Mouse (Mus musculus) ovary, adult 10 weeks (tissue): ENCODE results near the gene Crygb. TPM values are rescaled to one million over a fixed set of nuclear protein-coding genes. Genes with fewer than 3 reads are reported as not detected.

Experiments
- polyA plus RNA-seq: library from polyadenylated mRNA; stranded (reverse); fragments of 350-450 nt; fragmentation: Illumina TruSeq; extraction: RNeasy Lipid Tissue Mini Kit (QIAGEN cat#74804); gene quantifications from one replicate; pipeline ENCODE4 v1.2.3, GENCODE M21; 2014

Gene Crygb
- 1.2 TPM for polyA plus RNA-seq

GRCm38 (mm10) chr1:65082188-65082587, at the start of gene Crygb:
Gene Crygb, minus strand, starts transcription at chr1:65082288.

GRCm38 (mm10) chr1:65122574-65123372, 40.7 kb upstream of the Crygb start, which contains the start of gene D630023F18Rik:
Gene D630023F18Rik, minus strand, starts transcription at chr1:65123214.

GRCm38 (mm10) chr1:65119438-65119837, 37.4 kb upstream of the Crygb start, which contains the start of gene Gm28845:
Gene Gm28845, minus strand, starts transcription at chr1:65119558.

GRCm38 (mm10) chr1:65103273-65103672, 21.2 kb upstream of the Crygb start, which contains the start of gene Cryga:
Gene Cryga, minus strand, starts transcription at chr1:65103373.

GRCm38 (mm10) chr1:65073589-65073988, 8.5 kb downstream of the Crygb start, which contains the start of gene Crygc:
Gene Crygc, minus strand, starts transcription at chr1:65073689.

GRCm38 (mm10) chr1:65063352-65063751, 18.7 kb downstream of the Crygb start, which contains the start of gene Crygd:
Gene Crygd, minus strand, starts transcription at chr1:65063452.

GRCm38 (mm10) chr1:65050952-65051351, 31.1 kb downstream of the Crygb start, which contains the start of gene Cryge:
Gene Cryge, minus strand, starts transcription at chr1:65051149.

GRCm38 (mm10) chr1:65032641-65033040, 49.4 kb downstream of the Crygb start, which contains the start of gene Akr1cl:
Gene Akr1cl, minus strand, starts transcription at chr1:65032759.

Other genes with a start within 250 kb of the Crygb start
- 6.0 TPM for gene Plekhm3, start 125.5 kb downstream of the Crygb start, polyA plus RNA-seq
- 3,153 TPM for gene Akr1cl, start 49.5 kb downstream of the Crygb start, polyA plus RNA-seq
- not detected for gene Cryge, start 31.1 kb downstream of the Crygb start, polyA plus RNA-seq
- not detected for gene Crygd, start 18.8 kb downstream of the Crygb start, polyA plus RNA-seq
- not detected for gene Crygc, start 8.6 kb downstream of the Crygb start, polyA plus RNA-seq
- gene Cryga, start 21.1 kb upstream of the Crygb start, polyA plus RNA-seq = not detected
- gene Gm28845, start 37.3 kb upstream of the Crygb start, polyA plus RNA-seq = not detected
- 7.6 TPM for gene D630023F18Rik, start 40.9 kb upstream of the Crygb start, polyA plus RNA-seq
- gene Idh1, start 104.2 kb upstream of the Crygb start, polyA plus RNA-seq = 911 TPM
- gene Pikfyve, start 104.4 kb upstream of the Crygb start, polyA plus RNA-seq = 23.3 TPM
- gene Pth2r, start 199.8 kb upstream of the Crygb start, polyA plus RNA-seq = not detected